Mouse (Mus musculus): Measurements from ENCODE around the gene Tmem101.
"Not testable (repeated sequence)": the region's sequence is repeated elsewhere in the genome, so short reads cannot be mapped to it uniquely, and the experiment has no call there.

Tmem101 gene

DNA sequence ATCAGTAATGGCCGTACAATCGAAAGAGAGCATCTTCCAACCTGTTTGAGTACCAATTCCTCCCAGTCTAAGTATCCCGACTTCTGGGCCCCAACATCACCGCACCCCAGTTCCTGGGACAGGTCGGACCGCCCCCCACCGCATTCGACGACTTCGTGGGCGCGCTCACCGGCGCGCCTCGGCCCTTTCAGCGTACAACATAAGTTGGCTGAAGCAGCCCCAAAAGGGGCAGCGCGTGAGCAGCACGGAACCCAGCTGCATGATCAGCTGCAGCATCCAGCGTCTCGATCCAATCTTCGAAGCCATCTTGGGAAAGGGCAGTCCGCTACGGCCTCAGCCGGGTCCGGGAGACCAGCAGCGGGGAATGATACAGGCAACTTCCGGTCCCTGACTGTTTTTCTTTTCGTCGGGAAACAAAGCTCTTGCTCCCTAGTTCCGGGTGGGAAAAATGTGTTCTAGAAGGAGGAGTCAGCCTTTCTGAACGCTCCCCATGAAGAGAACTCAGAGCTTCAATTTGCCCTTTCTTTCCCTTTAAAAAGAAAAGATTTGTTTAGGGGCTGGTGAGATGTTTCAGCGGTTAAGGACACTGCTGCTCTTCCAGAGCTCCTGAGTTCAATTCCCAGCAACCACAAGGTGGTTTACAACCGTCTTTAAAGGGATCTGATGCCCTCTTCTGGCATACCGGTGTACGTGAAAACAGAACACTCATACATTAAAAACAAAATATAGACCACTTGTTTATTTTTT is at the start of gene Tmem101:
TSS of gene Tmem101 (minus strand) at position 366 of the 747 bp plus-strand sequence.
- peak; percentile 95 for DNase-seq (ENCODE audit: low spot score)

DNA sequence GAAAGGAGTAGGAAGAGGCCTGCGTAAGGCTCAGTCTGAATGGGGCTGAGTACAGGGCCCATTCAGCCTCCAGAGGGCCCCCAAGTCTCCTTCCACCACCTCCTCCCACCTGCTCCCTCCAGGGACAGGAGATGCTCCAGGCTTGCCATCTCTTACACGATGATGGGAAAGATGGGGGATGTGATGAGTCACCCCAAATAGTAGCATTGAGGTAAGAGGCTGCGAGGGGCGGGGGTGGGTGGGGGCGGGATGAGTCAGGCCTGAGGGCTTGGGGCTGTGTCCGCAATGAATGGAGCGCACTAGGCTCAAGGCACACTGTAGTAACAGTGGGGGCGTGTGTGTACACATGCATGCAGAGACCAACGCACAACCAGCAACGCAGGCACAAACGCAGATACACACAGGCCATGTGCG is 45.2 kb upstream of the Tmem101 start:
- DNase-seq (ENCODE audit: low spot score): no peak

GRCm38 (mm10) chr11:102199856-102200255 is 43.7 kb upstream of the Tmem101 start:
- no peak for DNase-seq (ENCODE audit: low spot score)

DNA sequence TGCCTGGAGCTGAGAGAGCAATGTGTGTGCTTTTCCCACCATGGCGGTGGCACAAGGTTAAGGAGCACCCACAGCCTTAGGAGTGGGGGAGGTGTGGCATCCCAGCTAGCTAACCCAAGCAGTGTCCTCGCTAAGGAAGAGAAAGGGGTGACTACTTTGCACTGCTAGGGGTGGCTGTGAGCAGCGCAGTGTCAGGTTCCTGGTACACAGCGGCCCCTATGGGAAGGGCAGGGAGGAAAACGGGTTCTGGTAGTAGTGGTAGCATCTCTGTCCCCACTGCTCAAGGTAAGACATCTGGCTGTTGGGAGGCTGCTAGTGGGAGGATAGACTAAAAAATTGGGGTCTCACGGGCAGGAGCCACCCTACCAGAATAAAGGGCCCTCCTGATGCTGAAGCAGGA is 42.0 kb upstream of the Tmem101 start:
- DNase-seq (ENCODE audit: low spot score): no peak

GRCm38 (mm10) chr11:102196018-102196797 is 40.0 kb upstream of the Tmem101 start:
- DNase-seq (ENCODE audit: low spot score): no peak

- DNase-seq (ENCODE audit: low spot score): no peak
Measured at GRCm38 (mm10) chr11:102193657-102194440, 37.6 kb upstream of the Tmem101 start.

GRCm38 (mm10) chr11:102190848-102191247 is 34.6 kb upstream of the Tmem101 start:
- DNase-seq (ENCODE audit: low spot score): no peak

DNA sequence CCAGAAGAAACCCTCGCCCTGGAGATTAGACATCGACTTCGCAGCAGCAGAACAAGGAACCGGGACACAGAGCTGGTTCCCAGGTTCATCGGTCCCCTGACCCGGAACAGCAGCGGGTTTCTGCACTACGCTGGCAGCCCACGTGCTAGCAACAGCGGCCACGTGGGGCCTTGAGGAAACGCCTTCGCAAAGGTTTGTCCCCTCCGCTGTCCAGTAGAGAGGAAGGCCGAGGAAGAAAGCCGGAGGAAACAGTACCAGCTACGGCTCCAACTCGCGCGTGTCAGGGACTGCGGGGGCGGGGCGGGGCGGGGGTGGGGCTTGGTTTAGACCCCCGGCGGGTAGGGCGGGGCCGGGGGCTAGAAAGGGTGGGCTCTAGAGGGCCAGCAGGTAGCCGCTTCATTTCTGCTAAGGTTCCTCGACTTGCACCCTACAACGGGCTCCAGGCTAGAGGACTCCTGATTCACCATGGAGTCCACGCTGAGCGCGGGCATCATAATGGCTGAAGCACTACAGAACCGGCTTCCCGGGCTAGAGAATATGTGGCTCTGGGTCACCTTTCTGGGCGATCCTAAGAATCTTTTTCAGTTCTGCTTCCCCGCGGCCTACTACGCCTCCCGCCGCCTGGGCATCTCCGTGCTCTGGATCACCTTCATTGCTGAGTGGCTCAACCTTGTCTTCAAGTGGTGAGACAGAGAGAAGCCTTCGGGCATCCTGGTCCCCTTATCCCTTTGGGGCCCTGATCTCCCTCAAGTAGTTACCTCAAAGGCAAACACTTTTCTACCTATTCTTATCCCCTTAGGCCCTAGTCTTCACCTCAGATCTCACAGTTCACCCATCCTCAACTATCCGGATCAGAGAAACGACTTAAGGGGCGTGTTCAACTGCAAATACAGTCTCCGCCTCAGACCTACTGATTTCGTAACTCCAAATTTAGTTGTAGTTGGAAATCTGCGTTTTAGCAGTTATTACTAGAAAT is 33.5 kb upstream of the Tmem101 start, which contains the start of gene G6pc3:
TSS of gene G6pc3 (plus strand) at position 160 of the 976 bp plus-strand sequence.
- DNase-seq (ENCODE audit: low spot score): peak; percentile 96

GRCm38 (mm10) chr11:102188980-102189379 is 32.8 kb upstream of the Tmem101 start:
- DNase-seq (ENCODE audit: low spot score): no peak

DNA sequence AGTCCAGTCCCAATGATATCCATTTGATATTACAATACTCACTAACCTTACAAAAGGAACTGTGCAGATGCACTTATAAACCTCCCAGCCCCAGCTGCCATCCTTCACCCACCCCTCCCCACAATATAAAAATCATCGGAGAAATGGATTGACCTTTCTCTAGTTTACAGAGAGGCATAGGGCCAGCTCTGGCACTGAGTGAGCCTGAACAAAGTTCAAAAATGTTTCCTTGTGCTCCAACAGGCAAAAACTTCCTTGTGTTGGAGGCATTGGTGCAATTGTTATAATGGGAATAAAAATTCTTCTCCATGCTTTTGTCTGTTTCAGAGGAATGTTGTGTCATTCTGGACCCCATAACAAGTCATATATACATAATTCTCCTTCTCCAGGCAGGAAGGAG is 30.0 kb upstream of the Tmem101 start:
- no peak for DNase-seq (ENCODE audit: low spot score)

DNA sequence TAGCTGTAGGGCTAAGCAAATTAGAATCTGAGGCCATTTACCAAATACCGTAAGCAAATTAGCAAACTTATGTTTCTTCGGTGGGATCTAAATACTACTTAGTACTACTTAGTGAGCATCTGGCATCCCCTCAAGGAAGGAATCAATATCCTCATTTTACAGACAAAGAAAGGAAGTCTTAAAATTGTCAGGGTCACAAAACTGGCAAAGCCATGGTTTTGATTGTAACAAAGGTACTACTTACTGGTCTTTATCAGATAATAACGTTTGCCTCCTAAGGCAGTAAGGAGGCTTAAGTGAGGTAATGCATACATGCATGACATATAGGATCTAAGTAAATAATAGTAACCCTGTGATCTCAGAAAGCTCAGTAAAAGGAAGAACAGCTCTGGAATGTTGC is 29.5 kb upstream of the Tmem101 start:
- no peak for DNase-seq (ENCODE audit: low spot score)

- DNase-seq (ENCODE audit: low spot score): peak; percentile 94
Measured at GRCm38 (mm10) chr11:102184646-102185495, 28.7 kb upstream of the Tmem101 start, which contains the start of gene Lsm12. Gene Lsm12 (minus strand): TSS chr11:102185296.

- no peak for DNase-seq (ENCODE audit: low spot score)
Measured at GRCm38 (mm10) chr11:102184253-102184645, 28.0 kb upstream of the Tmem101 start.

DNA sequence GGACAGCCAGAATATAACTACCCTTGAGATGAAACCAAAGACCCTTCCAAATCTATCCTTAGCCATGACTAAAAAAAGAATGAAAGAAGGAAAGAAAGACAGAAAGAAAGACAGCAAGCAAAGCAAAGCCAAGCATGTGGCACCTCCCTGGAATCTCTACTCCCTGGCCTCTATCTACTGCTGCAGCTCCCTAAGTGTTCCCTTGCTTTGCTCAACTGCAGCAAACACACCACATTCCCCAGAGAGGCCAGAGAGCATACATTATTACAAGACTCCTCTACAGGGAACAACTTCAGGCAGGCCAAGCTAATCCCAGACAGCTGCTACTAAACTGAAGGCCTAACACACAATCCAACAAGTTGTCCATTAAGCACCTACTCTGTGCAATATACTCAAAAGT is 23.6 kb upstream of the Tmem101 start:
- no peak for DNase-seq (ENCODE audit: low spot score)

- no peak for DNase-seq (ENCODE audit: low spot score)
Measured at GRCm38 (mm10) chr11:102168689-102169088, 12.5 kb upstream of the Tmem101 start.

GRCm38 (mm10) chr11:102167539-102167938 is 11.3 kb upstream of the Tmem101 start:
- DNase-seq (ENCODE audit: low spot score): no peak

DNA sequence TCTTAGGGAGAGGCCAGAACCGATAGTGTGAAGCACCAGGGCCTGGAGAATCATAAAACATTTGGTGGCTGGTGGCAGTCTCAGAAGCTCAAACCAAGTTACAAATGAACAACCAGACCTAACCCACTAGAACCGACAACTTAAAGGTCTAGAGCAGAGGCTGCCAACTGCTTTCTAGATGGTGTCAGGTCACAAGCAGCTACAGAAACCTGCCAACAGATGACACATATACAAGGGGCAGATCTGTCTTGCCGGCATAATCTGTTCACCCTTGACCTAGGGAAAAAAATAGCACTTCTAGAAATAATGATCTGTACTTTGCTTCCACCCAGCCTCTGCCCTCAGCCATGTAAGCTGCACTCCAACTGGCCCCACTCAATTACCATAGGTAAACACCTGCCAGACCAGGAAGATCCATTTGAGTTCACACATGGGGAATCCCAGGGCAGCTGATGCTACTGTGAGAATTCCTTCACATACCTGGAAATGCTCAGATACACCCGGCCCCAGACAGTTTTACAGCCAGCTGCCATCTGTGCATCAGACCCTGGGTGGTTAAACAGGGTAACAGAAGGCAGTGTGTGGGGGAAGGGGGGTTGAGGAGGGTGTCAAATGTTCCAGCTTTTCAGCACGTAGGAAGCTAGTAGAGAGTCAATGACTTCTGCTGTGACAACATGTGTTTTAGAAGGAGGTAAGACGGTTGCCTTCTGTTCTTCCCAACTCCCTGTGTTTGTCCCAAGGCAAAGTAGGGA is 9.9 kb upstream of the Tmem101 start:
- DNase-seq (ENCODE audit: low spot score): no peak

DNA sequence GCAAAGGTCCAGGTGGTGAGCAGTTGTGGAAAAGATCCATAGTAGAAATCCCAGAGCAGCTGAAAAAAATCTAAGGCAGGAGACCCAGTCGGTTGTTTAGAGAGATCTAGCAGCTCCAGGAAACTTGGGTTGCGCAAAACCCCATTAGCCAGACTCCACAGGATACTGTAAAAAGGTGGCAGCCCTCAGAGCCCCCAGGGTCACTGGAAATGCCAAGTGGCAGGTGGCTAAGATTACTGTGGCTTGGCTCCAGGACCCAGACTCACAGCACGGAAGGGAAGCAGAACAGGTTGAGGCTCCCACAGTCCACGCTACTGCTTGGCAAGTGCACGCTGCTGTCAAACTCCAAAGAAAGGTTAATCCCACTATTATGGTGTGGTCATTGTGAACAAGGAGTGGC is 3.6 kb upstream of the Tmem101 start:
- no peak for DNase-seq (ENCODE audit: low spot score)

DNA sequence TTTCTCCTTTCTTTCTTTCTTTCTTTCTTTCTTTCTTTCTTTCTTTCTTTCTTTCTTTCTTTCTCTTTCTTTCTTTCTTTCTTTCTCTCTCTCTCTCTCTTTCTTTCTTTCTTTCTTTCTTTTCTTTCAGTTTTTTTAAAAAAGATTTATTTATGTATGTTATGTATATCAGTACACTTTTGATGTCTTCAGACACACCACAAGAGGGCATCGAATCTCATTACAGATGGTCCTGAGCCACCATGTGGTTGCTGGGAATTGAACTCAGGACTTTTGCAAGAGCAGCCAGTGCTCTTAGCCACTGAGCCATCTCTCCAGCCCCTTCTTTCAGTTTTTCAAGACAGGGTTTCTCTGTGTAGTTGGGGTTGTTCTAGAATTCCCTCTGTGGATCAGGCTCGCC is 1.8 kb upstream of the Tmem101 start:
- not testable (repeated sequence) for DNase-seq (ENCODE audit: low spot score)

DNA sequence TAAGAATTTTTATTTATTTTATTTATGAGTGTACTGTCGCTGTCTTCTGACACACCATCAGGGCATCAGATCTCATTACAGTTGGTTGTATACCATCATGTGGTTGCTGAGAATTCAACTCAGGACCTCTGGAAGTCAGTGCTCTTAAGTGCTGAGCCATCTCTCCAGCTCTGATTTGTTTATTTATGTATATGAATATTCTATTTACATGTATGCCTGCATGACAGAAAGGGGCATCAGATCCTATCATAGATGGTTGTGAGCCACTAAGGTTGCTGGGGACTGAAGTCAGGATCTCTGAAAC is 534 bp upstream of the Tmem101 start:
- no peak for DNase-seq (ENCODE audit: low spot score)

All from embryo, embryonic 10.5 days (tissue).